Mouse (Mus musculus): ENCODE results near the gene Coq10b. TPM values are rescaled to one million over a fixed set of nuclear protein-coding genes. Genes with fewer than 3 reads are reported as not detected.
"Not testable (repeated sequence)": the region's sequence is repeated elsewhere in the genome, so short reads cannot be mapped to it uniquely, and the experiment has no call there.

Coq10b gene
- total and polyA plus RNA-seq, 2 experiments from 2014 or later, result 11.5 to 32.2 TPM

DNA sequence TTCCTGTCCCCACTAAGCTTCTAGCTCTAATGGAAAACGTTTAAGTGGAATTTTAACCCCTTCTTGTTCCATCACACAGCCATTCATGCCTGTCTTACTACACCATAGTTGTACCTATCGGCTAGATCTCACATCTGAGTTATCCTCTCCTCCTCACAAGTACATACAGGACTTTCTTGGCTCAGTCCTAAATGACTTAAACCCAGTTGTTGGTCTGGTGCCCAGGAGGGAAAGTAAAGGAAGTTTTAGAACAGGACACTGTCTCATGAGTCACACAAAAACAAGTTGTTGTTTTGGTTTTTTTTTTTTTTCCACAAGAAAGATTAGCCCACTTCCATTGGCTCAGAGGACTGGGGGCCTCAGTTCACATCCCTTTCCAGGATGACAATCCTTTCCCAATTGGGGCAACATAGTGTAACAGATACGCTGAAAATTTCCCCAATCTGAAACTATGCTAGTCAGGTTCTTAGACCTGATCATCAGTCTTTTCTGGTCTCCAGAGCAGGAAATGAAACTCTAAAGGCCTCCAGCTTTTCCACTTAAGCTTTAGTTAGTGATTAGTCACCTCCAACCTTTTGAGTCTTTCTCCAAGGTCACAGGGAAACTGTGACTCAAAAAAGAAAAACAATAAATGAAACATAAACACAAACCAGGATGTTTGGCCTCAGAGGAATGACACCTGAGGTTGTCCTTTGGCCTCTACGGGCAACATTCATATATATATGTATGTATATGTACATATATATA, 3.6 kb upstream of the Coq10b start:
- ATAC-seq (ENCODE audit: insufficient read depth, low read depth) (no peak), DNase-seq (ENCODE audit: low spot score) (no peak)
- WGBS, result 55% methylated on average over 4 of the region's 4 CpGs
- Histone ChIP-seq H3K9me3 (replicated peaks; ENCODE audit: control insufficient read depth, low read length) (no peaks in the 10 kb centered on the region), H3K4me1 (ENCODE audit: control insufficient read depth, insufficient read depth) (peaks cover 7% of the 10 kb centered on the region; the same call in 1 of the 2 replicates), H3K36me3 (replicated peaks; ENCODE audit: control insufficient read depth, insufficient read depth, low read length) (no peaks in the 10 kb centered on the region), H3K4me2 (ENCODE audit: low read depth, low read length) (no peak overlapping the region), H3K27ac (ENCODE audit: low read depth) (no peak overlapping the region), H3K4me3 (ENCODE audit: low read depth, low read length) (no peak overlapping the region), H3K27me3 (ENCODE audit: control insufficient read depth, insufficient read depth, low read length) (no peaks in the 10 kb centered on the region), H3K9ac (replicated peaks; ENCODE audit: low read depth, low read length) (no peak overlapping the region)
- TF ChIP-seq EP300 (IDR thresholded peaks at IDR 0.05; ENCODE audit: low read depth) (no peak), CTCF (IDR thresholded peaks at IDR 0.05; ENCODE audit: low read depth) (no peak)

DNA sequence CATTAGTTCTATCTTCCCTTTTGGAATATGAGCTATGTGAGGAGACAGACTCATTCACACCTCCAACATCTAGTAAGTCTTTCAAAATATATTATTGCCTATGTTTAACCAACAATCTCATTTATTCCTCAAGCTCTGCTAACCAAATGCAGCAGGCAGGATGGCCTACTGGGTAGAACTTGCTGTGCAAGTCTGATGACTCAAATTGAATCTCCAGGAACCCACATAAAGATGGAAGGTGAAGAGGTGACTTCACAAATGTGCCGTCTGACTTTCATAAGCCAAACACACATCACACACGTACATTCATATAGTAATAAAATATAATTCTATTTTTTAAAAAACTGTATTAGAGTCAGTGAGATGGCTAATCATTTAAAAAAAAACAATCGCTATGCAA, 899 bp upstream of the Coq10b start:
- no peak for DNase-seq (ENCODE audit: low spot score)
- Histone ChIP-seq H3K4me1 (ENCODE audit: control insufficient read depth, insufficient read depth) (peaks cover 16% of the 10 kb centered on the region), H3K27me3 (ENCODE audit: control insufficient read depth, insufficient read depth, low read length) (no peaks in the 10 kb centered on the region), H3K9ac (replicated peaks; ENCODE audit: low read depth, low read length) (peak overlapping the region; percentile 53), H3K36me3 (replicated peaks; ENCODE audit: control insufficient read depth, insufficient read depth, low read length) (peaks cover 15% of the 10 kb centered on the region; the same call in 1 of the 2 replicates), H3K27ac (ENCODE audit: low read depth) (peak overlapping the region; percentile 95), H3K4me3 (ENCODE audit: low read depth, low read length) (peak overlapping the region; percentile 74), H3K9me3 (replicated peaks; ENCODE audit: control insufficient read depth, low read length) (no peaks in the 10 kb centered on the region), H3K4me2 (ENCODE audit: low read depth, low read length) (peak overlapping the region; percentile 74)
- no peak for ATAC-seq (ENCODE audit: insufficient read depth, low read depth)
- TF ChIP-seq EP300 (IDR thresholded peaks at IDR 0.05; ENCODE audit: low read depth) (no peak), CTCF (IDR thresholded peaks at IDR 0.05; ENCODE audit: low read depth) (no peak)
- WGBS, result 73% methylated on average over 3 of the region's 3 CpGs

DNA sequence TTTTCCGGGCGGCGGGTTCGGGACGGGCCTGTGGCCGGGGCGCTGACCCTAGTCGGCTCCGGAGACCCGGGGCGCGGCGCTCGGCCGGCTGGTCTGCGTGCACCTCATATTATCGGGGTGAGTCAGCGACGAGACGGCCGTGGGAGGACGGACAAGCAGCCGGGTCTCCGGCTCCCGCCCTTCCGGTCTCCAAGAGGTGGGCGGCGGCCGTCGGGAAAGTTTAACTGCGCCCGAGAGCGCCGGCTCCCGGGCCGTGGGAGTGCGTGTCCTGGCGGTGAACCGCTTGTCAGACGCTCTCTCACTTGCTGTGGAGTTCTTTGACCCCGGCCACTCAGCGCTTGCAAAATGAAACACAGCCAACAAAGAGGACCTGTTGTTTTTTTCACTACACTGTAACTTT, 435 bp downstream of the Coq10b start:
- Histone ChIP-seq H3K9ac (replicated peaks; ENCODE audit: low read depth, low read length) (peak overlapping the region; percentile 70), H3K27ac (ENCODE audit: low read depth) (peak overlapping the region; percentile 95), H3K9me3 (replicated peaks; ENCODE audit: control insufficient read depth, low read length) (no peaks in the 10 kb centered on the region), H3K36me3 (replicated peaks; ENCODE audit: control insufficient read depth, insufficient read depth, low read length) (peaks cover 19% of the 10 kb centered on the region; the same call in 1 of the 2 replicates), H3K4me3 (ENCODE audit: low read depth, low read length) (peak overlapping the region; percentile 74), H3K4me2 (ENCODE audit: low read depth, low read length) (peak overlapping the region; percentile 74), H3K4me1 (ENCODE audit: control insufficient read depth, insufficient read depth) (peaks cover 16% of the 10 kb centered on the region), H3K27me3 (ENCODE audit: control insufficient read depth, insufficient read depth, low read length) (no peaks in the 10 kb centered on the region)
- WGBS, result 0% methylated on average over 36 of the region's 42 CpGs
- DNase-seq (ENCODE audit: low spot score) (peak; percentile 81), ATAC-seq (ENCODE audit: insufficient read depth, low read depth) (peak; percentile 63)
- peak; percentile 20 for TF ChIP-seq EP300 (IDR thresholded peaks at IDR 0.05; ENCODE audit: low read depth)
- TF ChIP-seq CTCF (IDR thresholded peaks at IDR 0.05; ENCODE audit: low read depth), result peak; percentile 12; the same call in 1 of the 2 replicates

DNA sequence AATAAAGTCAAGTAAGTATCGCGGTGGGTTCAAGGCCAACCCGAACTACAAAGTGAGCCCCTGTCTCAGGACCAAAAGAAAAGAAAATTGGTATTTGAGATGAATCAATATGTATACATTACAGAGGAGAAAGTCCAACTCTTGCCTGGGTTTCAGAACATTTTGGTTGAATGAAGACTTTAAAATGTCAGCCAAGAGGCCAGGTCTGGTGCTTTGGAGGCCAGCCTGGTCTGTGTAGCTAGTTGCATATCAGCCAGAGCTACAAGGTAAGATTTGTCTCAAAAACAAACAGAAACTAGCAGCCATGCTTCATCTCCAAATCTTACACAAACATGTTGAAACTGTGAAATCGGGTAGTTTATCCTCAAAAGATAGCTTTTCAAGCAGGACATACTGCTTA, 1.0 kb downstream of the Coq10b start:
- Histone ChIP-seq H3K9me3 (replicated peaks; ENCODE audit: control insufficient read depth, low read length) (no peaks in the 10 kb centered on the region), H3K36me3 (replicated peaks; ENCODE audit: control insufficient read depth, insufficient read depth, low read length) (peaks cover 19% of the 10 kb centered on the region; the same call in 1 of the 2 replicates), H3K4me2 (ENCODE audit: low read depth, low read length) (peak overlapping the region; percentile 74), H3K4me1 (ENCODE audit: control insufficient read depth, insufficient read depth) (peaks cover 16% of the 10 kb centered on the region), H3K4me3 (ENCODE audit: low read depth, low read length) (peak overlapping the region; percentile 74), H3K27me3 (ENCODE audit: control insufficient read depth, insufficient read depth, low read length) (no peaks in the 10 kb centered on the region), H3K27ac (ENCODE audit: low read depth) (peak overlapping the region; percentile 95), H3K9ac (replicated peaks; ENCODE audit: low read depth, low read length) (peak overlapping the region; percentile 70)
- TF ChIP-seq CTCF (IDR thresholded peaks at IDR 0.05; ENCODE audit: low read depth) (no peak), EP300 (IDR thresholded peaks at IDR 0.05; ENCODE audit: low read depth) (no peak)
- DNase-seq (ENCODE audit: low spot score) (no peak), ATAC-seq (ENCODE audit: insufficient read depth, low read depth) (no peak)
- WGBS, result 69% methylated on average over 4 of the region's 4 CpGs

DNA sequence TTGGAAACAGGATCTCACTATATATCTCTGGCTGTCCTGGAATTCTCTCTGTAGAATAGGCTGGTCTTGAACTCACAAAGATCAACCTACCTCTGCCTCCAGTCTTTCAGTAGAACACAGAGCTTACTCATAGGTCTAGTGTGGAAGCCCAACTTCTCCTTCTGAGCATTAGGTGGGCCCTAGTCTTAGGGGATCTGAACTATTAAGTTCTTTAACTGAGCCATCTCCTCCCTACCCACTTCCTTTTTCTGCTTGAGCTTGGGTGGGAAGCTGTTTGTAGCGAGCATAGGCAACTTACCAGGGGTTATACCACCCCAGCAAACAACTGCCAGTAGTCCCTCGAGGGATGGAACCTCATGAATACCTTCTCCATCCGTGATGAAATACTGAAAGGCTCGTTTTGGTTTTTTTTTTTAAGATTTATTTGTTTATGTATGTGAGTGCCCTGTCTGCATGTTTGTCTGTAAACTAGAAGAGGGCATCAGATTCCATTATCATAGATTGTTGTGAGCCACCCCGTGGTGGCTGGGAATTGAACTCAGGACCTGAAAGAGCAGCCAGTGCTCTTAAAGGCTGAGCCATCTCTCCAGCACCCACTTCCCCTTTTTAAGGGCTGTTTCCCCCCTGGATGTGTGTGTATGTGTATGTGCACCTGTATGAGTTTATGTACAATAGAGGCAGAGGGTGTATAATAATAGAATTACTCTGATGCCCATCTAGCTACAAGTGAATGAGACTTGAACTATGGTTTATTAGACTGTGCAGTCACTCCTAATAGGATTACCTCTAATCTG, 2.9 kb downstream of the Coq10b start:
- Histone ChIP-seq H3K36me3 (replicated peaks; ENCODE audit: control insufficient read depth, insufficient read depth, low read length) (peaks cover 19% of the 10 kb centered on the region; the same call in 1 of the 2 replicates), H3K27ac (ENCODE audit: low read depth) (no peak overlapping the region), H3K4me2 (ENCODE audit: low read depth, low read length) (no peak overlapping the region), H3K9me3 (replicated peaks; ENCODE audit: control insufficient read depth, low read length) (no peaks in the 10 kb centered on the region), H3K27me3 (ENCODE audit: control insufficient read depth, insufficient read depth, low read length) (no peaks in the 10 kb centered on the region), H3K4me3 (ENCODE audit: low read depth, low read length) (no peak overlapping the region), H3K9ac (replicated peaks; ENCODE audit: low read depth, low read length) (no peak overlapping the region), H3K4me1 (ENCODE audit: control insufficient read depth, insufficient read depth) (peaks cover 16% of the 10 kb centered on the region)
- ATAC-seq (ENCODE audit: insufficient read depth, low read depth) (no peak), DNase-seq (ENCODE audit: low spot score) (no peak)
- TF ChIP-seq EP300 (IDR thresholded peaks at IDR 0.05; ENCODE audit: low read depth), result no peak
- no peak for TF ChIP-seq CTCF (IDR thresholded peaks at IDR 0.05; ENCODE audit: low read depth)
- 85% methylated on average over 5 of the region's 5 CpGs for WGBS

DNA sequence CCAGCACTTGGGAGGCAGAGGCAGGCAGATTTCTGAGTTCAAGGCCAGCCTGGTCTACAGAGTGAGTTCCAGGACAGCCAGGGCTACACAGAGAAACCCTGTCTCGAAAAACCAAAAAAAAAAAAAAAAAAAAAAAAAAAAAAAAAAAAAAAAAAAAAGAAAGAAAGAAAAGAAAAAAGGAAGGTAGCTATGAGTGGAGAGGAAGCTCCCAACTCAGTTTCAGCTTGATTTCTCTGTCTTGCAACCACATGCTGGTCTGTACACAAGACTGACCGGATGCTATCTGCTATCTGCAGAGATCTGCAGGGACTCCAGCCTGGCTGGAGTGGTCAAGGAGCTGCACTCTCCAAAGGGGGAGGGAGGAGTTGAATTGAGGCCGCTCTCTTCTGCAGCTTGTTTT, 5.8 kb downstream of the Coq10b start:
- H3K27ac ChIP-seq (ENCODE audit: low read depth); H3K4me2 ChIP-seq (ENCODE audit: low read depth, low read length); DNase-seq (ENCODE audit: low spot score); H3K27me3 ChIP-seq (ENCODE audit: control insufficient read depth, insufficient read depth, low read length); H3K4me3 ChIP-seq (ENCODE audit: low read depth, low read length); H3K9me3 ChIP-seq (replicated peaks; ENCODE audit: control insufficient read depth, low read length); ATAC-seq (ENCODE audit: insufficient read depth, low read depth); H3K9ac ChIP-seq (replicated peaks; ENCODE audit: low read depth, low read length): not testable (repeated sequence)
- WGBS, result 92% methylated on average over 2 of the region's 3 CpGs
- Histone ChIP-seq H3K4me1 (ENCODE audit: control insufficient read depth, insufficient read depth) (peaks cover 15% of the 10 kb centered on the region), H3K36me3 (replicated peaks; ENCODE audit: control insufficient read depth, insufficient read depth, low read length) (peaks cover 37% of the 10 kb centered on the region)

All from heart, postnatal 0 days (tissue).